Mouse (Mus musculus): ENCODE measurements at regions not wholly inside any gene's neighbourhood (a gene's known extent, or its start where the extent isn't known, plus 50 kb on each side); places are given as distances from the start of the nearest gene placed in this dataset.

- TF ChIP-seq POLR2A (IDR thresholded peaks at IDR 0.05; ENCODE audit: low read depth, low read length), result no peak
- peak; percentile 72; the same call in 1 of the 2 replicates for TF ChIP-seq CTCF (IDR thresholded peaks at IDR 0.05; ENCODE audit: extremely low read depth, insufficient read depth, insufficient read length, insufficient replicate concordance)
These were observed 312.4 kb upstream of the Clint1 start for GRCm38 (mm10) chr11:45539459-45539858.

Measured in spleen, adult 2 months (tissue).